ENCODE assay signal across 12 mouse cellular contexts in genomic region chr15:31349810-31350341, GRCm38 (mm10). TPM values are rescaled to one million over a fixed set of nuclear protein-coding genes. Genes with fewer than 3 reads are reported as not detected.
DNase-seq lines count a peak whose midpoint lies in the region; ATAC-seq and TF ChIP-seq lines count a peak whose summit lies in the region.
"Had no signal": no experiment of that assay in that cellular context is flagged by ENCODE, and none has a peak within 500 bp of the region (broad histone marks: within the 10 kb centered on the region; RNA-seq: fewer than 3 reads in every experiment).

No protein-coding gene starts in this region.

- no peaks in the 10 kb centered on the region for H3K27me3 ChIP-seq in lung, postnatal 0 days (replicated peaks; ENCODE audit: insufficient read depth, low read length)
- H3K27me3 ChIP-seq in liver, embryonic 15.5 days = no peaks in the 10 kb centered on the region
- H3K27me3 ChIP-seq: lung, embryonic 15.5 days; neural tube, embryonic 13.5 days had no signal

- H3K27ac ChIP-seq in lung, postnatal 0 days (ENCODE audit: low read length) = no peak overlapping the region
- peak overlapping the region; percentile 45 for H3K27ac ChIP-seq in liver, embryonic 15.5 days (replicated peaks)
- H3K27ac ChIP-seq: lung, embryonic 15.5 days; neural tube, embryonic 13.5 days had no signal

- H3K4me2 ChIP-seq in lung, postnatal 0 days (replicated peaks; ENCODE audit: low read depth, low read length) = no peak overlapping the region
- H3K4me2 ChIP-seq in liver, embryonic 15.5 days = no peak overlapping the region
- H3K4me2 ChIP-seq: lung, embryonic 15.5 days; neural tube, embryonic 13.5 days had no signal

- intact Hi-C loops in heart, postnatal 25 days (cut with DNase I) = loop anchor here (2.0 kb wide), 1 partner anchor 15 kb away; no protein-coding TSS in a partner anchor

- H3K36me3 ChIP-seq in lung, postnatal 0 days (ENCODE audit: insufficient read depth, low read length) = no peaks in the 10 kb centered on the region
- no peaks in the 10 kb centered on the region for H3K36me3 ChIP-seq in liver, embryonic 15.5 days (replicated peaks)
- H3K36me3 ChIP-seq: lung, embryonic 15.5 days; neural tube, embryonic 13.5 days had no signal

- 45% methylated on average over 7 of the region's 7 CpGs for WGBS in lung, postnatal 0 days
- WGBS in liver, embryonic 15.5 days (ENCODE audit: insufficient replicate concordance) = 27% methylated on average over 7 of the region's 7 CpGs

- peak; percentile 39 to 74 for DNase-seq in heart, adult 18-20 months
- no peak for DNase-seq in heart, postnatal 25 days (ENCODE audit: low spot score)
- peak; percentile 58 for DNase-seq in lung, postnatal 0 days (ENCODE audit: low spot score)
- no peak for DNase-seq in lung, postnatal 25 days (ENCODE audit: low spot score)
- DNase-seq in skeletal muscle tissue, adult 2 months (ENCODE audit: low read depth, low spot score) = peak; percentile 53
- DNase-seq in cerebellum, postnatal 36 days = no peak
- DNase-seq in right cerebral cortex, postnatal 25 days = no peak
- DNase-seq: cerebellum, postnatal 14 days; thymus, postnatal 14 days had no signal

- H3K4me1 ChIP-seq in lung, postnatal 0 days (ENCODE audit: insufficient read depth, low read depth, low read length) = no peaks in the 10 kb centered on the region; the same call in 1 of the 2 replicates
- H3K4me1 ChIP-seq in liver, embryonic 15.5 days (replicated peaks) = 0 out of 2 replicates have a peak, but pooled peaks cover 3% of the 10 kb centered on the region
- H3K4me1 ChIP-seq: neural tube, embryonic 13.5 days had no signal

- no peak overlapping the region for H3K4me3 ChIP-seq in lung, postnatal 0 days (ENCODE audit: low read depth, low read length)
- H3K4me3 ChIP-seq in liver, embryonic 15.5 days (replicated peaks) = no peak overlapping the region
- H3K4me3 ChIP-seq: lung, embryonic 15.5 days; neural tube, embryonic 13.5 days had no signal

- no peaks in the 10 kb centered on the region for H3K9me3 ChIP-seq in lung, postnatal 0 days (ENCODE audit: low read length)
- no peaks in the 10 kb centered on the region for H3K9me3 ChIP-seq in liver, embryonic 15.5 days (replicated peaks)
- H3K9me3 ChIP-seq: lung, embryonic 15.5 days; neural tube, embryonic 13.5 days had no signal

- ATAC-seq in lung, postnatal 0 days = peak; percentile 77
- peak; percentile 42; the same call in 1 of the 2 replicates for ATAC-seq in liver, embryonic 15.5 days (ENCODE audit: insufficient read depth)

- no peak overlapping the region for H3K9ac ChIP-seq in lung, postnatal 0 days (replicated peaks; ENCODE audit: low read depth)
- no peak overlapping the region for H3K9ac ChIP-seq in liver, embryonic 15.5 days
- H3K9ac ChIP-seq: lung, embryonic 15.5 days; neural tube, embryonic 13.5 days had no signal

- TF ChIP-seq CTCF in lung, postnatal 0 days (IDR thresholded peaks at IDR 0.05) = no peak

- TF ChIP-seq EP300 in lung, postnatal 0 days (IDR thresholded peaks at IDR 0.05) = no peak

RNA-seq across cellular contexts. Expression of gene Ankrd33b, which starts 17.6 kb away (rescaled TPM):
- 10 to 100 TPM; 25.4 to 31.1 TPM for total RNA-seq in heart, adult 18-20 months (2021)
- total RNA-seq in heart, postnatal 25 days (2021) = 10 to 100 TPM; 22.6 to 23.2 TPM
- polyA plus RNA-seq in lung, postnatal 0 days (2015; fragmentation: Nextera tagmentation; extraction: Ambion mirVana) = 18.7 and 19.8 TPM in 2 replicates
- 0.62 and 0.76 TPM in 2 replicates for polyA plus RNA-seq in liver, embryonic 15.5 days (2015; fragmentation: Nextera tagmentation; extraction: Ambion mirVana)

Comparison
In these comparisons a context has a peak if more than half of its experiments do, and no peak if none do; other contexts are left out.
1. DNase-seq: peak in heart, adult 18-20 months (2 of 2), lung, postnatal 0 days (single experiment) and skeletal muscle tissue, adult 2 months (single experiment); none in heart, postnatal 25 days (single experiment), lung, postnatal 25 days (single experiment), cerebellum, postnatal 36 days (0 of 2) and right cerebral cortex, postnatal 25 days (single experiment).